Mouse (Mus musculus) regulatory T cell (primary cell): ENCODE measurements around the gene Fbxl12.
"Not testable (repeated sequence)": the region's sequence is repeated elsewhere in the genome, so short reads cannot be mapped to it uniquely, and the experiment has no call there.

Experiments used
- in situ Hi-C: fragments of 300-600 bp; cut with MboI, MseI; formaldehyde crosslinking; loops from one replicate; pipeline ENCODE4 v1.15.1; 2025; ENCODE audit warnings: high pct_unique_total_duplicates

Fbxl12 gene

DNA sequence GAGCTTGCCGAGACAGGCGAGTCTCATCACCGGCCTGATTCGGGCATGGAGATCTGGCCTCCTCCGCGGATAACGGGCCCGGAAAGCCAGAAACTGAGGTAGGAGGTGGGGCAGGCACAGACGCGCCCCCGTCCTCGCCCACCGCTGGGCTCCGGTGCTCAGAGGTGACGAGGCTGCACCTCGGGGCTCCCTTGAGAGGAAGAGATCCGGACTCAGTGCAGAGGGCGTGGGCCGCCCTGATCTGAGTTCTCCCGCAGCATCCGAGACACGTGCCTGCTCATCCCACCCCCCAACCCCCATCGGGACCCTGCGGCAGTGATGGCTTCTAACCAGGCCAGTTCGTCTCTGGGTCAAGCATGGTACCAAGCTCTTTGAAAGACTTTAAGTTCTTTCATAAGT is 7.7 kb upstream of the Fbxl12 start:
- in situ Hi-C loops = loop anchor here (10.0 kb wide), 1 partner anchor 673 kb away; the partner anchor contains the start of gene Slc44a2

DNA sequence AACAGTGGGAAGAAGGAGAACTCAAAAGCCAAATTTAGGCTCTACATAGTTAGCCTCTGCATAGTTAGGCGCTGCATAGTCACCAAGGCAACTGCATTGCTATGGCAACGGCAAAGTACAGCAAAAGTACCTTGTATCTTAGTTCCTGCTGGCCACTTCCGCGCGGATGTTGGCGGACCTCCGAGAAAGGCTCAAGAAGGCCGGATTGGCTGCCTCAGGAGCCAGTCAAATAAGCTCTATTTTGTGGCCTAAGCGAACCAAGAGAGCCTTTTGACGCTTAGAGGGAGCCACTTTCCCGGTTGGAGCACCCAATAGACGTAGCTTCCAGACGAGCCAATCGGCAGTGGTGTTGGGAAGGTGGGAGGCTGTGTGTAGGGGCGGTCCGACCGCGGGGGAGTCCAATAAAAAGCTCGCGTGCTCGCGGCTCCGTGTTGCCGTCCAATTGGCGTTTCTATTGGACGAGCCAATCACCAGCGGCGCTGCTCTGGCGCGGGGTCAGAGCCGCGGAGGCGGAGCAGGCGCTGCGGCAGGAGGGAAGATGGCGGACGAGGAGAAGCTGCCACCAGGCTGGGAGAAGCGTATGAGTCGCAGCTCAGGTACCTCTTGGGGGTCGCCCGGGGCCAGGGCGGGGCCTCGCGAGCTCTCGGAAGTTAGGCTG is 7.2 kb upstream of the Fbxl12 start, which contains the start of gene Pin1:
TSS of gene Pin1 (plus strand) at position 494 of the 658 bp plus-strand sequence.
- in situ Hi-C loops = loop anchor here (10.0 kb wide), 1 partner anchor 673 kb away; the partner anchor contains the start of gene Slc44a2

DNA sequence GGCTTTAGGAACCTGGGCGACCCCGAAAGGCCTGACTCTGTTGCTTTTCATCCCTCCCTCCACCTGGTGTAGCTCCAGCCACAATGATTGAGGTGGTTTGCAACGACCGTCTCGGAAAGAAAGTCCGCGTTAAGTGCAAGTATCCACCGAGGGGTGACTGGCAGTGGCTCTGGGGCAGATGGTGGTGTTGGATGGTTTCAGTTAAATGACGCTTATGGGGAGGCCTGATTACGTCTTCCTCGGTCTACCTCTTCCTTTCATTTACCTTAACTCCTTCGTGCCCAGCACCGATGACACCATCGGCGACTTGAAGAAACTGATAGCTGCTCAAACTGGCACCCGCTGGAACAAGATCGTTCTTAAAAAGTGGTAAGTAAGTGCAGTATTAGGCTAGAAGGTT is 554 bp upstream of the Fbxl12 start:
- in situ Hi-C loops = no loop called here

DNA sequence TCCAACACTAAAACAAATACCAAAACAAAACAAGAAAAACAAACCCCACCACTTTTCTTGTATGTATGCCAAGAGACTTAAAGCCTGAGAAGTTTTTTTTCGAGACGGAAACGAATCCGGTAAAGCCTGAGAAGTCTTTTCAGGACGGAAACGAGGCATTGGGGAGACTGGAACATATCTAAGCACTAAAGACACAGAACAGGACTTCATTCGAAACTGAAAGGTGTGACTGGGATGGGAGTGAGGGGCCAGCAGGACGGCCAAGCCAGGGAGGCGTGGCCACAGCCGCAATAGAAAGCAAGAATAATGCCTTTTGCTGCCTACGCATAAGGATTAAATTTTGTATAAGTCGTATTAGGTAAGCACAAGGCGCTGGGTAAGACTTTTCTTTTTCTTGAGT is 786 bp downstream of the Fbxl12 start:
- in situ Hi-C loops = no loop called here

DNA sequence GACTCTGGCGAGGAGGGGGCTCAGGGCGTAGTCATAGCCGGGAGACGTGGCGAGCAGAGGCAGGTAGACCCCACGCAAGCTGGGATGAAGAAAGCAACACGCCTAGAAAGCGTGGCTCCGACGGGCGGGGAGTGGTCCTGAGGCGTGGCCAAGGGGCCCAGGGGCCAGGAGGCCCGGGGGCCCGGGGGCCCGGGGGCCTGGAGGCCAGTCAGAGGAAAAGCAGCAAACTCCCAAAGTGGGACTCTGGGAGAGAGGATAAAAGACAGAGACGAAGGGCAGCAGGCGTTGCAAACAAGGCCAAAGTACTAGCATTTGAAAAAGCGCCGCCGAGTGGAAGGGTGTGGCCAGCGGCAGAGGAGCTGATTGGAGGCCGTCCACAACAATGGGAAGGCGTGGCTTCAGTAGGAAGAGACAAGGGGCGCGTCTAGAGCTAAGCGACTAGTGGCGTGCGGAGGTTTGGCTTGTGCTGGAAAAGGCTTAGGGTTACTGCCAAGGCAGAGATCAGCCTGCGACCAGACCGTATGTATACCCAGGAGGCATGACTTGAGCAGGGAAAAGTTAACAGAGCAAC is 1.6 kb downstream of the Fbxl12 start:
- in situ Hi-C loops = no loop called here

DNA sequence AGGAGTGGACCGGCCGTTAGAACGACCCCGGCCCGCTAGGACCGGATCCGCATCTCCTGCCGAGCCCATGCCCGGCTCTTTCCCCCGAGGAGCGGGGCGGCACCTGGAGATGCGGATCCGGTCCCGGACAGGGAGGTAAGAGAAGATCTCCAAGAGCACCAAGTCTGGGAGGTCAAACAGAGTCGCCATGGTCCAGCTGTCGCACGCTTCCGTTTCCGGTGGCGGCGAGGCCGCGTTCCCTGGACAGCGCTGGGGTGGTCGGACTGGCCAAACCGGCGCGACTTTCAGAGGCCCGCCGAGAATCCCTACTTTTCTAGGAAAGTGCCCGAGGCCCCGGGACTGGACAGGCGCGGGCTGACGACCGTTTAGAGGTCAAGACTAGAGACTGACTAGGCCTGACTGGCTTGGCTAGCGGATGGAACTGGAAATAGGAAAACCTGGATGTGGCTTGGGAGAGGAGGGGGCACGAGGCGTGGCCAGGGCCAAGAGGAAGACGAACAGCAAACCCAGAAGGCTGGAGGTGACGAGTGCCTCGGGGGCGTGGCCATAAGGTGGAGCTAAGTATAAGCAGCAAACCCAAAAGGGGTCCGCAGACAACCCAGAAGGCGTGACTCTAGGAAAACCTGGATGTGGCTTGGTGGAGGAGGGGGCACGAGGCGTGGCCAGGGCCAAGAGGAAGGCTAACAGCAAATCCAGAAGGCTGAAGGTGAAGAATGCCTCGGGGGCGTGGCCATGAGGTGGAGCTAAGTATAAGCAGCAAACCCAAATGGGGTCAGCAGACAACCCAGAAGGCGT is 2.3 kb downstream of the Fbxl12 start, which contains the start of gene Ubl5:
TSS of gene Ubl5 (plus strand) at position 778 of the 795 bp plus-strand sequence.
- in situ Hi-C loops = no loop called here

DNA sequence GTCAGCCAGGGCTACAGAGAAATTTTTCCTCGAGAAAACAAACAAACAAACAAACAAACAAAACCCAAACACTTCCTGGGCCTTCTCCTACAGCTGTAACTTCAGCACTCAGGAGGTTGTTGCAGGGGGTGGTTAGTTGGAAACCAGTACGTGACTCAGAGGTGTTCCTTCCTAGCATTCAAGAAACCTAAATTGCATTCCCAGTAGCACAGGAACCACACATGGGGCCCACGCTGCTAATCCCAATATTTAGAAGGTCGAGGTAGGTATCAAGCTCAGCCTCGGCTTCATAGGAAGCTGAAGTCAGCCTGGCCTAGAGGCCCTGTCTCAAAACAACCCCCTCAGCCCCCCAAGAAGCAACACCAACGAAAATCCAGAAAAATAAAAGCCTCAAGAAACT is 3.1 kb downstream of the Fbxl12 start:
- in situ Hi-C loops = no loop called here

DNA sequence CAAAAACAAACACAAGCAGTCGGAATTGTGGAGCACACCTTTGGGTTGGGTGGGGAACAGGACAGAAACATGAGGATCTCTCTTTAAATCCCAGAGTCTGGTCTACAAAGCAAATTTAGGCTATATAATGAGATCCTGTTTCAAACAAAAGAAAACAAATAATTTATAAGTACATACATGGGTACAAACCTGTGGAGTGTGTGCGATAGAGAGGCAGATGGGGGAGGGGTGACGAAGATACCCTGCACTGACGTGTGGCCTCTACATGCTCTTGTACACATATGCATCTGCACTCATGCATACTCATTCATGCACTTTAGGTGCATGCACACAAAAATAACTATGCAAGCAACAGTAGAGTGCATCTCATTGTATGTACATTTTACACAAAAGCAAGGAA is 5.1 kb downstream of the Fbxl12 start:
- in situ Hi-C loops = no loop called here

DNA sequence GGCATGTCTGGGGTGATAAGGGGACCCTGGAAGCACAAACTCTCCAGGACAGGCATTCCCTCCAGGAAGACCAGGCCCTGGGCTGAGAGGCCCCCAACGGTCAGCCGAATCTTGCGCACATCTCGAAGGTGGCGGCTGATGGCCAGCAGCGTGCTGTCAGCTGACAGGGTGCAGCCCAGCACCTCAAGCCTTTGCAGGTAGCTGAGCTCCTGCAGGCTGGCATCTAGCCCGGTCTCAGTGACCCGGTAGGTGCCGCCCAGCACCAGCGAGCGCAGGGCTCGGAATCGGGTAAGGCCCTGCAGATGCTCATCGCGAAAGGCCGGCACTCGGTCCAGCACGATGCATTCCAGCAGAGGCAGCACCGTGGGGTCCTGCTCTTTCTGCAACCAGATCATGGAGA is 6.0 kb downstream of the Fbxl12 start:
- in situ Hi-C loops = no loop called here

DNA sequence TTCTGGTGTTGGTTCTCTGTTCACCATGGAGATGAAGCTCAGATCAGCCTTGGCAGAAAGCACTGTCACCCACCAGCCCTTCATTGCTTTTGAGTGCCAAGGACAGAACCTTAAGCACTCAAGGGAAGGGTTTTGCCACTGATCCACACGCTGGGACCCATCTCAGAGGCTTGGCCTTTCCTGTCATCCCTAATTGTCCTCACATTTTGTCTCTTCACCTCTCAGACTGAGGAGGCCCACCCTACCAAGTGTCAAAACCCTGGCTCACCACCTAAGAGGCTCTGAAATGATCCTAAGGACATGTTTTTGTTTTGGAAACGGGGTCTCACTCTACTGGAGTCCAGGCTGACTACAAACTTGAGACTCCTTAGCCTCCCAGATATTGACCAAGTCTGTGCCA is 7.8 kb downstream of the Fbxl12 start:
- in situ Hi-C loops = no loop called here

DNA sequence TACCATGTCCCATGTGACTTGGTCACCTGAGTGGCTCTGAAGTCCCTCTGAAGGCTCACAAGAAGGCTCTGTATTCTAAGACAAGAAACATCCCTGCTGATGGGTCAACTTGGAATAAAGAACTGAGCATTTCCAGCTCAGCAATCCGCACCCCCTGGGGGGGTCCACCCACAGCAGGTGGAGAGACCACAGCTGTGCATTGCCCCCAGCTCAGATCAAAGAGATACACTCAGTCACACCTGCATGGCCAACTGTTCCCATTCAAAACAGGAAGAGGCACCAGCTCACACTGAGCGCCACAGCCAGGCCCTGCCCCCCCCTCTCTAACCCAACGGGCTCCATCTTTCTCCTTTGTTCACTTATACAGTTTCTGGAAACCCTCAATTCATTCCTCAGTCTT is 8.3 kb downstream of the Fbxl12 start:
- in situ Hi-C loops = no loop called here

DNA sequence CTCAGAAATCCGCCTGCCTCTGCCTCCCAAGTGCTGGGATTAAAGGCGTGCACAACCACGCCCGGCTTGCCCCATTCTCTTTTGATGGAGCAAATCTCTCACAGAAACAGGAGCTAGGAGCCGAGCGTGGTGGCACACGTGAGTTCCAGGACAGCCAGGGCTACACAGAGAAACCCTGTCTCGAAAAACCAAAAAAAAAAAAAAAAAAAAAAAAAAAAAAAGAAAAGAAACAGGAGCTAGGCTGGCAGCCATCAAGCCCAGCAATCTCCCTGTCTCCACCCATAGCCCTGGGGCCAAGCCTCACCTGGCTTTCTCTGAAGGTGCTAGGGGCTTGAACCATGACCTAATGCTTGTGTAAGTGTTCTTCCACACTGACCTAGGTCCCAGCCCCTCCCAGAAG is 8.9 kb downstream of the Fbxl12 start:
- in situ Hi-C loops = not testable (repeated sequence)

DNA sequence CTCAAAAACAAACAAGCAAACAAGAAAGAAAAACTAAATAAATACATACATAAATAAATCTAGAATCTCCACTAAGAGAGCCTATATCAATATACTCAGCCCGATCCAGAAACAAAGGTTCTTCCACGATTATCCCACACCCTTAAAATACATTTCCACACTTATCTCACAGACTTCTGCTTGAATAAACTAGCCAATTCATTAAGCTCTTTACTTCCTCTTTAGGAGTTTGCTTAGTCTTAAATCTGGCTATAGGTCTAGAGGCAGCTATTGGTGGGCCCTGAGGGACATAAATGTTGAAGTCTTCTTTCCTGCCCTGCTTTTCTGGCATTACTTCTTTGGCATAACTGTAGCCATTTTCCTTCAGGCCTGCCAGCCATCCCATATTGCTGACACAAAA is 13.2 kb downstream of the Fbxl12 start:
- in situ Hi-C loops = no loop called here

DNA sequence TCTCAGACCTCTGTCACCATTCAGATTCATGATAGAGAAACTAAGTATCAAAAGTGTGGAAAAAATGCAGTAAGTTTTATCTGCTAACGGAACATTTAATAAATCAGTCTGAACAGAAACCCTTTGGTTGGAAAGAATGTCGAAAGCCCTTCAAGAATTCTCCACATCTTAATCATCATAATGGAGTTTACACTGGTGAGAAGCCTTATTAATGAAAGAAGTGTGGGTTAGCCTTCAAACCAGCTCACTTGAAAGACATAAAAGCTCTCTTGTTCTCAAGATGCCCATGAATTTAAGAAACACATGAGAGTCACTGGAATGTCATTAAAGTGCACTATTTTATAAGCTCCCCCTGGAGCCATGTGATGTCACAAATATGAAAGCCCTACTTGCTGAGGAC is 27.9 kb downstream of the Fbxl12 start:
- in situ Hi-C loops = no loop called here

DNA sequence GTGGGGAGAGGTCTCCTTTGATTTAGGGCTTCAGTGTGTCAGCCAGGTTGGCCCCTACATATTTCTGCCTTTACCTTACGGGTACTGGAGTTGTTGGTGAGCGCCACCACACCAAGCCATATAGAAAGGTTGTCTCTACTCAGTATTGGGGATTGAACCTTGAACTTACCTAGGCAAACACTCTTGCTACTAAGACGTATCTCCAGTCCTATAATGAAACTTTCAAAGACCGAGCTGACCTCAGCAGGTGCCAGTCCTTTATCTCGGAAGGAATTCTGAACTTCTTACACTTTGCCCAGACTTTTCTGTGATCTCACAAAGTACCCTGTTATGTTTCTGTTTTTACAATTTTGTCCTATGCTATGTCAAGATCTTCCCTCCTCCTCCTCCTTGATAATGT is 32.6 kb downstream of the Fbxl12 start:
- in situ Hi-C loops = no loop called here

DNA sequence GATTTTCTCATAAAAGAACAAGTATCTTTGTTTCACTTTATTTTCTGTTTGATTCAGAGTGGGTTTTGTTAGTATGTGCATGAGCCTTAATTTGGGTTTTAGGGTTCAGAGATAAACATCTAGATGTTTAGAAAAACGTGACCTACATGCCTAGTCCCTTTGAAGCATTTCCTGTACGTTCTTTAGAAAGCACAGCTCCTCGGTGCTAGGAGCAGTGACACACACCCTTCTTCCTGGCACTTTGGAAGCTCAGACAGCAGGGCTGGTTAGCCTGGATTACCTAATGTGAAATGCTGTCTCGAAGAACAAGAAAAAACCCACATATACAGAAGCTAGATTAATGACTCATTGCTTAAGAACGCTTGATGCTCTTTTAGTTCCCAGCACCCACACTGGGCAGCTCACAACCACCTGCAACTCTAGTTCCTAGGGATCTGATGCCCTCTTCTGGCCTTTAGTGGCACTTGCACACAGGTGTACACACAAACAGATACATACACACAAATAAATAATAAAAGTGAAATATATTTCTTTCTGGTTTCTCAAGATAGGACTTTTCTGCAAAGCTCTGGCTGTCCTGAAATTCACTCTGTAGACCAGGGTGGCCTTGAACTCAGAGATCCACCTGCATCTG is 34.6 kb downstream of the Fbxl12 start:
- in situ Hi-C loops = loop anchor here (5.0 kb wide), 1 partner anchor 143 kb away; no protein-coding TSS in a partner anchor

DNA sequence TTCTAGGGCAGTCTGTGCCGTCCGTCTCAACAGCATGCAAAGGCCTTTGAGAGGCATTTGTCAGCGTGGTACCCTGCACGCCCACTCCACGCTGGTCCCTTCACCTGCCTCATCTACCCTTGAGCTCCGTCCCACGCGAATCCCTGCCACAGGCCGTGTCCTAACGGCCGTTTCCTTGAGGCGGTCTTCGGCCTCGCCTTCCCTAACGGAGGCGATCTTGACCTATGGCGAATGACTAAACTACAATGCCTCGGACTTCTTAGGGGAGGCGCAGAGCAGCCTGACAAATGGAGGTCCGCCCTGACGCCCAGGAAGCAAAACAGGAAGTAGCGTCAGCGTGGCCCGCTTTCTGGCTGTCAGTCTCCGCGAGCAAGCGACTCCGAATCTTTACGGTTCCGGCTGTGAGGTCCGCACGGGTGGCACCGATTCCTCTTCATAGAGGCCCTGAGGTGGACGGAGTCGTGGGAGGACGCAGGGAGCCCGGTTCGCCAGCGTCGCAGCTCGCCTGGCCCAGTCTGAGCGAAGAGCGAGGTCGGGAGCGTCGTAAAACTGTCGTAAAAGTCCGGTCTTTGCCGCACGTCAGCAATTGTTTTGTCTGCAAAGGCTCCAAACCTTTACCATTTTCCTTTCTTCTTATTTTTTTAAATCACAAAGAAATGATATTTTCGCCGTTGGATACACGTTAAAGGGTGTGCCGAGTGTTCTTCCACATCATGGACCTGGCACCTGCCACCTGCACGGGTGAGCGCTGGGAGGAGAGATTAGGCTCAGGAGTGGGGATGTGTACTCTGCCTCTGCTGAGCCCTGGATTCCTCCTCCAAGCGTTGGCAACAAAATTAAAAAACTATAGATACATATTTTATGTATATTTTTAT is 37.2 kb downstream of the Fbxl12 start:
- in situ Hi-C loops = loop anchor here (5.0 kb wide), 1 partner anchor 140 kb away; no protein-coding TSS in a partner anchor

DNA sequence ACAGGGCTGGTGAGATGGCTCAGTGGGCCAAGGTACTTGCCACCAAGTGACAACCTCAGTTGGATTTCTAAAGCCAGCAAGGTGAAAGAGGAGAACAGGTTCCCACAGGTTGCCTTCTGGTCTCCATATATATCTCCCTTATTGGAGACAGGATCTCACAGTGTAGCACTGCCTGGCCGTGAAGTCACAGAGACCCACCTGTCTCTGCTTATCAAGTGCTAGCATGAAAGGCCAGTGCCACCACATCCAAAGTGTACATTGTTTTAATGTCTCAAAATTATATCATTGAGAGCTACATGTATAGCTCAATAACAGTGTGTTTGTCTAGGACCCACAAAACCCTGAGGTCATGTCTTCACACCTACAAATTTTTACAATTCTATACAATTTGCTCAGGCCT is 38.3 kb downstream of the Fbxl12 start:
- in situ Hi-C loops = loop anchor here (5.0 kb wide), 1 partner anchor 139 kb away; no protein-coding TSS in a partner anchor

DNA sequence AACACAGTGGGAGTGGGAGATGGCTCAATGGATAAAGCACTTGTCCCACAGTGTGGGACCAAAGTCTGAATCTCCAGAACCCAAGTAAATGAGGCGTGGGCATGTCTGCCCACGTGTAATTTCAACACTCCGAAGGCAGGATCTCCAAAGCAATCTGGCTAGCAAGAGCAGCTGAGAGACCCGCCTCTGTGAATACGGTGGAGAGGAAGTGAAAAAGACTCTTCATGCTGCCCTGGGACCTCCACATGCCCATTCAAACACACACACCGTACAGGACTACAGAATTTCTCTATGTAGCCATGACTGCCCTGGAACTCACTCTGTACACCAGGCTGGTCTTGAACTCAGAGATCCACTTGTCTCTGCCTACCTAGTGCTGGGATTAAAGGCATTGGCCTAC is 43.3 kb downstream of the Fbxl12 start:
- in situ Hi-C loops = no loop called here

DNA sequence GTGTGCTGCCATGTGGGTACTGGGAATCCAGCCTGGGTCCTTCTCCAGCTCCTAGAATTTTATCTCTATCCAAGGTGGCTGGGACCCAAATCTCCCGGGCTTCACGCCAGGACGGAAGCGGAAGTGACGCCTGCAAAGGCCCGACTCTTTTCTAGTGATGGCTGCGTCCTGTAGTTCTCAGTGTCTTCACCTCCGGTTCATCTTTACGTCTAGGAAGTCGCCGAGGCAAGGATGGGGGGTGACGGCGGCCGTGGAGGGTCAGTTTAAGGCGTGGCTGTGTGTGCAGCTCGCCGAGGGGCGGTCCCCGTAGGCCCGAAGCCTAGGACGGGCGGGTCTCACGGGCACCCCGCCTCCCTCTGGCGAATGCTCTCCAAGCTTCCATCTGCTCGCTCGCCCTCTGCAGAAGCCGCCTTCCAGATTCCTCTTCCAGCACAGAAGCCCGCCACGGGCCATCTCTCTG is 63.4 kb downstream of the Fbxl12 start, which contains the start of gene Zfp846:
TSS of gene Zfp846 (plus strand) at position 117 of the 460 bp plus-strand sequence.
- in situ Hi-C loops = loop anchor here (25.0 kb wide), 1 partner anchor 969 kb away; the partner anchor contains the start of gene Zfp317

DNA sequence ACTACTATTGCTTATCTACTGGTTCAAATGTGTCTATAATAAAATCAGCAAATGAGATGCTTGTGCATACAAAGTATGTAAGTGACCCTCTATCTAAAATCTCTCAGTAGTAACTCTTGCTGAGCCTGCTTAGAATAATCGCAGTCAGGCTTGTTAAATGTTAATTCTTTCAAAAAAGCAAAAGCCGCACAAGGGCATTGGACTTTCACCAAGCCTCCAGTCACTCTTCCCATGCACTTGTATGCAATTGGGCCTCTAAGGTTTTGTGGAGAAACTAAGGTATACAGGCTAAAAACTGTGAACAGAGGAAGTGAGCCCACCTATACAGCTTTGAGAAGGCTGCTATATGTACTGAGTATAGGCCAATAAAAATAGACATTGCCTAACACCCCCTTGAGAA is 68.0 kb downstream of the Fbxl12 start:
- in situ Hi-C loops = loop anchor here (25.0 kb wide), 1 partner anchor 964 kb away; the partner anchor contains the start of gene Zfp317
